Mouse (Mus musculus) stomach, postnatal 0 days (tissue): ENCODE measurements around the gene Padi3.

Source experiments
- CTCF ChIP-seq: IDR thresholded peaks from 2 replicates; pipeline ENCODE4 v1.5.1; 2016; ENCODE audit warnings: antibody characterized with exemption, low read depth, mild to moderate bottlenecking, moderate library complexity
- EP300 ChIP-seq: optimal IDR thresholded peaks from 2 replicates; pipeline ENCODE3; 2016; ENCODE audit warnings: antibody characterized with exemption

- TF ChIP-seq CTCF, result peak; percentile 73
- TF ChIP-seq EP300, result no peak
These were observed 11.5 kb upstream of the Padi3 start for GRCm38 (mm10) chr4:140821988-140822387.
